Mouse (Mus musculus) mammary gland, adult 2 months (tissue): ENCODE data around the gene Aoc2. TPM values are rescaled to one million over a fixed set of nuclear protein-coding genes. Genes with fewer than 3 reads are reported as not detected.

Experiments used
- polyA plus RNA-seq: library from polyadenylated mRNA; depleted of rRNA; stranded (reverse); fragments of >200 nt; gene quantifications from 2 replicates; pipeline ENCODE4 v1.2.3, GENCODE M21; 2012; ENCODE audit warnings: low replicate concordance; rRNA removed

Aoc2 gene
- 6.3 and 7.4 TPM in 2 replicates for polyA plus RNA-seq

DNA sequence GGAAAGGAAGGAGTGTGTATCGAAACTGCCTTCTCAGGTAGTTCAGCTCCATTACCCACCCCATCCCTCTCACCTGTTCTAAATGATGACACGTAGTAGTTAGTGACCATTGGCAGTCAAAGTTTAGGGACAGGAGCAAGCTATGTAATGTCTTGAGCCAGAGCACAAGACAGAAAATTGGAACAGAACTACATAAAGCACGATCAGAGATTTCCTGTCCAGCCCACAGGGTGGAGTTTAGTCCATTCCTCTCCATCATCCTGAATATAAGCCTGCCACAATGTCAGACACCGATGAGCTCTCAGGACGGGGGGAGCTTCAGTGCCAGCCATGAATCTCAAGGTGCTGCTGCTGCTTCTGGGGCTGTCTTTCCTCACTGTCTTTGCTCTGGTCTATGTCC lies at the start of gene Aoc2:
Gene Aoc2, plus strand, starts transcription at position 301 of the 400 bp plus-strand sequence.

DNA sequence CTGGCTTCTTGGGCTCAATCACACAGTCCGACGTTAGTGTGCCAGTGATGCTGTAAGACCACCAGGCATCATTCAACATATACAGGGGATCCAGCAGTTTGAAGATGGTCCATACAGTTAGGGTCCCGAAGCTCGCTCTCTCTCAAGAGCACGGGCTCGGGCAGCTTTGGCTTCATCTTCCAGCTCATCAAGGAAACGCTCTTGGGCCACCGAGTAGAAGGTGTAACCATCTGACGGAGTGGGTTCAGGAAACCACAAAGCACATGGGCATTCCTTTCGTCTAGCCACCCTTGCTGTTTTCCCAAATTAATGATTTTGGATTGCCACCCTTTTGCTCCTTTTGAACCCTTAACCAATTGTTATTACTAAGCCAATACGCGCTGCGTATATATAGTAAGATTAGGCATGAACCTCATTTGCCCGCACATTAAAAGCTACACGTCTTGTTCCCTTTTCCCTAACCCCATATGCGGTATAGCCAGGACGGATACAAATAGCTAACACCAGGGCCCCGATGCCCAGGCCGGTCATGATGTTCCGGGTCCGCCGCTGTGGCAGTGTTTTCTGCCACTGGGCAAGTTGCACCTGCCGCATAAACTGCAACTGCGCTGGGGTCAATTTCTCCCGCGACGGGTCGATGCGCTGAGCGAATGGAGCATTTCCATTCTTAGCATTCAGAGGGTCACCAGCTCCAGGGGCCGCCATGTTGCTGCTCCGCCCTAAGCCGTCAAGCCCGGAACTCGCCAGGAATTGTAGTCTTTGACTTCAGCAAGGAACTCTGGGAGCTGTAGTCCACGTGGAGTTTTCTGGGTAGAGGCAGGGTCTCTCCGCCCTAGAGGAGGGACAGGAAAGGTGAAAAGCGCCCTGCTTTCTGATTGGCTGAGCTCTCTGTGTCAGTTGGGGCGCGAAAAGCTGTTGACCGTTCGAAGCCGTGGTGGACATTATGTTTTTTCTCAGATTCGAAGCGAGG lies 46.4 kb upstream of the Aoc2 start, which contains the start of the genes Cntd1 and Coa3:
Gene Cntd1, plus strand, starts transcription at position 790 of the 970 bp plus-strand sequence.
Gene Coa3, minus strand, starts transcription at position 892 of the 970 bp plus-strand sequence.

DNA sequence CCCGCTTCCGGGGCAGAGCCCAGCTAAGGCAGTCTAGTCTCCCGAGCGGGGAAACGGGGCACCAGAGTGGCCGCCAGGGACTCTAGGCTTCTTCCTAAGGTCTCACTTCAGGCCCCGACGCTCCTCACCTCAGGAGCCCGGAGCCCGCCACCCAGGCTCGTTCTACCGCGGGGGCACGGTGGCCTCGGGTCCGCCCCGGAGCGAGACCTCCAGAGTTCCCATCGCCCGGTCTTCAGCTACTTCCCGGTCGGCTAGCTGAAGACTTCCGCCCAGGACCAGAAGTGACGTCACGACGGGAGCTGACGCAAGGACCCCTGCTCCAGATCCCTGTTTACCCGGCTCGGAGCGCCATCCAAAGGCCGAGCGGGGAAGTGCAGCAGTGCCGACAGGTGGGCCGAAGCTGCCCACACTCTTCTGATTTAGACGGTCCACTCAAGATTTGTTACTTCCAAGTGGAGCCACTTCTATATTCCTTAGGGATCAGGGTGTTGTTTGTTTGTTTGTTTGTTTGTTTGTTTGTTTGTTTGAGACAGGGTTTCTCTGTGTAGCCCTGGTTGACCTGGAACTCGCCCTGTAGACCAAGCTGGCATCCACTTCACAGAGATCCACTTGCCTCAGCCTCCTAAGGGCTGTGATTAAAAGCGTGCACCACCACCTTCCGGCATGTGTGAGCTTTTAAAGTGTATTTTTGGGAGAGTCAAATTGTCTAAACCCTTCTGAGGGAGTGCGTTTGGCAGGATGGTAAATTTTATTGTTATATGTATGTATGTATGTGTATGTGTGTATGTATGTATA lies 22.7 kb upstream of the Aoc2 start, which contains the start of gene Becn1:
Gene Becn1, minus strand, starts transcription at position 283 of the 795 bp plus-strand sequence.

DNA sequence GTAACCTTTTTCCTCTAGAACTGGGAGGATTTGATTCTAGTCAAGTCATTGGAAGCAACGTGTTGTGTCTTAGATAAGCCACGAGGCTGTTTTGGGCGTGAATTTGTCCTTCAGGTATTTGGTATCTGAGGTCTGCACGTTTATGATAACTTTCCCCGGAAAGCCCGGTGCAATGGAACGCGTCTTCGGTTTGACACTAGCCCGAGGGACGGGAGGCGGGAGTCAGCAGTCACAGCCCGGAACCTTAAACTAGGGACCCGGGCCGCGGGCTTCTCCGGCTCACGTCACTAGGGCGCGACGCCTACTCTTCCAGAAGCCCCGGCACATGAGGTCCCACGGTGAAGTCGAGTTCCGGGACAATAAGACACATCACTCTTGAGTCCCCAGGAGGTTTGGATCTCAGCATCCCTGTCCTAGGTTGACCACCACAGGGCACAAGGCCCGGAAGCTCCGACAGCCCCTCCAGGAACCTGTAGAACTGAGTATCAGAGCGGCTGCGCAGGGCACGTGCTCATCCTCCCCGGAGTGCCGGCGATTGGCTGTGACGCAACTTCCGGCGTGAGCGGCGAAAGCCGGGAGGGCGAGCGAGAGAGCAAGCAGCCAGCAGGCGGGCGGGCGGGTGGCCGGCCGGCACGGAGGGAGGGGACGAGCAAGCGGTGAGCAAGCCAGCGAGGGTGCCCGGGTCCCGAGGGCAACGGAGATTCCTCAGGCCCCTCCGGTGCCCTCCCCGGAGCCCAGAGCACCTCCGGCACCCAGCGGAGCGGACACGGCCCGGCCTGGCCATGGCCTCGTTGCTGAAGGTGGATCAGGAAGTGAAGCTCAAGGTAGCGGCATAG lies 9.0 kb upstream of the Aoc2 start, which contains the start of gene Psme3:
Gene Psme3, plus strand, starts transcription at position 549 of the 836 bp plus-strand sequence.

DNA sequence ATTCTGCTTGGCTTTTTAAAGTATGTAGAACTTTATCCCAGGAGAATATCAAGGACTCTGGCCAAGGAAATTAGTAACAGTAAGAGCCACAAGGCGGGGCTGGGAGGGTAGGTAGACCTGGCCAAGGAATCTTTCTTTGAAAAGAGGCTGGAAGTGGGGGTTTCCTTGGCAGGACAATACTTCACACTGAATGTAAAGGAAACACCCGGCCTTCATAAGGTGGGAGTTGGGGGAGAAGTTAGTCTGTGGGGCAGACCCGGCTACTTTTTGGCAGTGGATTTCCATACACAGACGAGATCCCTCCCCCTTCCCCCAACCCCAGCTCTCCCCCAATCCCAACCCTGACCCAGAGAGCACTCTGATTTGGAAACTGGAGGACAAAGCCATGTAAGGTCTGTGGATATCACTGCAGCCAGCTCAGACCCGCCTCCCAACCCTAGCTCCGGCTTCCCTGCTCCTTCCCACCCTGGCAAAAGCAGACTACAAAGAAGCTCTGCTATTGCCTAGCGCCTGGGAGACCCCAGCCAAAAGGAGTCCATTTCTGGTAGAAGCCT lies 5.6 kb downstream of the Aoc2 start, which contains the start of gene Aoc3:
Gene Aoc3, plus strand, starts transcription at position 235 of the 554 bp plus-strand sequence.

DNA sequence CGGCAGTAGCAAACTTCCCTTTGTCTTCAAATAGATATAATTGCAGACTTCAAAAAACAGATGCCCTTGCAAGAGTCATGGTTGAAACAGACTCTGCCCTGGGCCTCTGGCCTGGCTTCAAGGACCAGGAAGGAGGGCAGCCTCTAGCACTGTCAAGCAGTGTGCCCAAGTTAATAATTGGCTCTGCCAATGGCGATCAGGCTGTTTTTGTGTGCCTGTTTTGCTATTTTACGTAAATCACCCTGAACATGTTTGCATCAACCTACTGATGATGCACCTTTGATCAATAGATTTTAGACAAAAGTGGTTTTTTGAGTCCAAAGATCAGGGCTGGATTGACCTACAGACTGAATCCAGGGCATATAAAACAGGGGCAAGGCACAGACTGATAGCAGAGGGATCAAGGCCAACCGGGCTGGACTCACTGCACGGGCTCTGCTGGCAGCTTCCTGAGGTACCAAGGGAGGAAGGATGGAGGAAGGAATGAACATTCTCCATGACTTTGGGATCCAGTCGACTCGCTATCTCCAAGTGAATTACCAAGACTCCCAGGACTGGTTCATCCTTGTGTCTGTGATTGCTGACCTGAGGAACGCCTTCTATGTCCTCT lies 42.6 kb downstream of the Aoc2 start, which contains the start of gene G6pc:
Gene G6pc, plus strand, starts transcription at position 236 of the 610 bp plus-strand sequence.

Other genes starting within 250 kb of the Aoc2 start
- 0.24 and 0.94 TPM in 2 replicates for gene Hsd17b1, start 246.7 kb upstream of the Aoc2 start, polyA plus RNA-seq
- 92.0 and 118 TPM in 2 replicates for gene Coasy, start 242.5 kb upstream of the Aoc2 start, polyA plus RNA-seq
- 50.5 and 97.1 TPM in 2 replicates for gene Mlx, start 237.8 kb upstream of the Aoc2 start, polyA plus RNA-seq
- gene Psmc3ip, start 229.6 kb upstream of the Aoc2 start, polyA plus RNA-seq: 0.43 and 0.62 TPM in 2 replicates
- 81.8 and 115 TPM in 2 replicates for gene Retreg3, start 205.2 kb upstream of the Aoc2 start, polyA plus RNA-seq
- gene Tubg1, start 205.1 kb upstream of the Aoc2 start, polyA plus RNA-seq: 8.4 and 17.4 TPM in 2 replicates
- 4.1 and 4.5 TPM in 2 replicates for gene Tubg2, start 169.2 kb upstream of the Aoc2 start, polyA plus RNA-seq
- 12.3 and 13.5 TPM in 2 replicates for gene Cntnap1, start 154.5 kb upstream of the Aoc2 start, polyA plus RNA-seq
- 51.3 and 92.6 TPM in 2 replicates for gene Plekhh3, start 153.7 kb upstream of the Aoc2 start, polyA plus RNA-seq
- gene Ccr10, start 149.6 kb upstream of the Aoc2 start, polyA plus RNA-seq: 2.9 and 6.8 TPM in 2 replicates
- gene Ezh1, start 98.6 kb upstream of the Aoc2 start, polyA plus RNA-seq: 34.7 and 54.3 TPM in 2 replicates
- gene Ramp2, start 79.0 kb upstream of the Aoc2 start, polyA plus RNA-seq: 138 and 195 TPM in 2 replicates
- 89.8 and 96.1 TPM in 2 replicates for gene Vps25, start 71.4 kb upstream of the Aoc2 start, polyA plus RNA-seq
- gene Wnk4, start 64.5 kb upstream of the Aoc2 start, polyA plus RNA-seq: 1.9 and 2.4 TPM in 2 replicates
- gene Cntd1, start 46.1 kb upstream of the Aoc2 start, polyA plus RNA-seq: 0.05 and 0.17 TPM in 2 replicates
- 190 and 296 TPM in 2 replicates for gene Coa3, start 45.9 kb upstream of the Aoc2 start, polyA plus RNA-seq
- 53.9 and 131 TPM in 2 replicates for gene Becn1, start 22.8 kb upstream of the Aoc2 start, polyA plus RNA-seq
- 44.3 and 89.4 TPM in 2 replicates for gene Psme3, start 8.8 kb upstream of the Aoc2 start, polyA plus RNA-seq
- gene Aoc3, start 5.5 kb downstream of the Aoc2 start, polyA plus RNA-seq: 268 and 327 TPM in 2 replicates
- gene G6pc, start 42.5 kb downstream of the Aoc2 start, polyA plus RNA-seq: 0.06 and 0.60 TPM in 2 replicates
- gene Aarsd1, start 92.6 kb downstream of the Aoc2 start, polyA plus RNA-seq: 22.4 and 22.6 TPM in 2 replicates
- 0.46 TPM in 1 of 2 replicates, not detected in the other for gene Gm27029, start 99.7 kb downstream of the Aoc2 start, polyA plus RNA-seq
- gene Rundc1, start 100.0 kb downstream of the Aoc2 start, polyA plus RNA-seq: 24.9 and 25.1 TPM in 2 replicates
- 3.4 and 15.5 TPM in 2 replicates for gene Ptges3l, start 100.3 kb downstream of the Aoc2 start, polyA plus RNA-seq
- 285 and 417 TPM in 2 replicates for gene Rpl27, start 117.2 kb downstream of the Aoc2 start, polyA plus RNA-seq
- 48.5 and 57.7 TPM in 2 replicates for gene Ifi35, start 123.3 kb downstream of the Aoc2 start, polyA plus RNA-seq
- 9.3 and 10.1 TPM in 2 replicates for gene Rnd2, start 139.9 kb downstream of the Aoc2 start, polyA plus RNA-seq
- gene Vat1, start 141.2 kb downstream of the Aoc2 start, polyA plus RNA-seq: 137 and 204 TPM in 2 replicates
- 0.37 and 0.60 TPM in 2 replicates for gene Brca1, start 226.9 kb downstream of the Aoc2 start, polyA plus RNA-seq
- gene Nbr1, start 227.1 kb downstream of the Aoc2 start, polyA plus RNA-seq: 98.5 and 134 TPM in 2 replicates